Mouse (Mus musculus) midbrain, embryonic 13.5 days (tissue): ENCODE results near the gene Nap1l1. TPM values are rescaled to one million over a fixed set of nuclear protein-coding genes. Genes with fewer than 3 reads are reported as not detected.

Experiments
- ATAC-seq: fragments of 200-750 bp; cut with Nextera tagmentation; 2 replicates; pipeline ENCODE4 v1.8.0; 2017; ENCODE audit warnings: mild to moderate bottlenecking, moderate TSS enrichment, moderate library complexity
- H3K27ac ChIP-seq: fragments of 300-500 bp; sonication (generic); 2 replicates; pipeline ENCODE4 v1.5.1; 2015; ENCODE audit warnings: inconsistent platforms, mild to moderate bottlenecking, moderate library complexity
- H3K27me3 ChIP-seq: fragments of 300-500 bp; sonication (generic); 2 replicates; pipeline ENCODE4 v1.6.1; 2015; ENCODE audit warnings: mild to moderate bottlenecking, inconsistent platforms
- H3K36me3 ChIP-seq: fragments of 300-500 bp; sonication (generic); 2 replicates; pipeline ENCODE4 v1.6.1; 2015; ENCODE audit warnings: mild to moderate bottlenecking, inconsistent platforms
- H3K4me1 ChIP-seq: fragments of 300-500 bp; sonication (generic); replicated peaks from 2 replicates; pipeline ENCODE4 v1.6.1; 2015; ENCODE audit warnings: inconsistent platforms
- H3K4me2 ChIP-seq: fragments of 300-500 bp; sonication (generic); replicated peaks from 2 replicates; pipeline ENCODE4 v1.6.1; 2015; ENCODE audit warnings: moderate library complexity, mild to moderate bottlenecking, inconsistent platforms
- H3K4me3 ChIP-seq: fragments of 300-500 bp; sonication (generic); replicated peaks from 2 replicates; pipeline ENCODE4 v1.5.1; 2015; ENCODE audit warnings: mild to moderate bottlenecking, inconsistent platforms
- H3K9ac ChIP-seq: fragments of 300-500 bp; sonication (generic); replicated peaks from 2 replicates; pipeline ENCODE4 v1.6.1; 2015; ENCODE audit warnings: mild to moderate bottlenecking, inconsistent platforms
- H3K9me3 ChIP-seq: fragments of 300-500 bp; sonication (generic); 2 replicates; pipeline ENCODE4 v1.6.1; 2016; ENCODE audit warnings: mild to moderate bottlenecking, inconsistent platforms
- WGBS: fragments of 180-500 bp; shearing (Covaris S2); methylation state at CpG from one replicate; pipeline ENCODE4 v1.1.7; 2015; 5-methylcytosine and 5-hydroxymethylcytosine counted together
- polyA plus RNA-seq: library from polyadenylated mRNA; unstranded; fragments of >200 nt; fragmentation: Nextera tagmentation; extraction: Ambion mirVana; gene quantifications from 2 replicates; pipeline ENCODE4 v1.2.1, GENCODE M21; 2015

Nap1l1 gene
- polyA plus RNA-seq, 1 experiment from 2014 or later, result 239 TPM

GRCm38 (mm10) chr10:111458088-111458487 lies 14.9 kb upstream of the Nap1l1 start:
- Histone ChIP-seq H3K9me3 (no peaks in the 10 kb centered on the region), H3K4me2 (no peak overlapping the region), H3K27me3 (no peaks in the 10 kb centered on the region), H3K9ac (no peak overlapping the region), H3K4me3 (no peak overlapping the region), H3K27ac (no peak overlapping the region), H3K4me1 (peaks cover 18% of the 10 kb centered on the region), H3K36me3 (no peaks in the 10 kb centered on the region)
- no peak for ATAC-seq
- WGBS, result 67% methylated on average over 7 of the region's 7 CpGs

GRCm38 (mm10) chr10:111459040-111459439 lies 14.0 kb upstream of the Nap1l1 start:
- H3K9me3 ChIP-seq, result no peaks in the 10 kb centered on the region
- H3K27ac ChIP-seq, result no peak overlapping the region
- no peaks in the 10 kb centered on the region for H3K36me3 ChIP-seq
- 67% methylated on average over 9 of the region's 9 CpGs for WGBS
- H3K9ac ChIP-seq, result no peak overlapping the region
- no peaks in the 10 kb centered on the region for H3K27me3 ChIP-seq
- H3K4me3 ChIP-seq, result no peak overlapping the region
- ATAC-seq, result no peak
- no peak overlapping the region for H3K4me2 ChIP-seq
- peaks cover 18% of the 10 kb centered on the region for H3K4me1 ChIP-seq

- no peaks in the 10 kb centered on the region for H3K36me3 ChIP-seq
- H3K4me3 ChIP-seq, result no peak overlapping the region
- H3K9ac ChIP-seq, result no peak overlapping the region
- no peak overlapping the region for H3K4me2 ChIP-seq
- ATAC-seq, result no peak
- H3K4me1 ChIP-seq, result peaks cover 18% of the 10 kb centered on the region
- no peak overlapping the region for H3K27ac ChIP-seq
- no peaks in the 10 kb centered on the region for H3K27me3 ChIP-seq
- peaks cover 4% of the 10 kb centered on the region; the same call in 1 of the 2 replicates for H3K9me3 ChIP-seq
- 90% methylated on average over 3 of the region's 3 CpGs for WGBS
These were observed 13.1 kb upstream of the Nap1l1 start for GRCm38 (mm10) chr10:111459874-111460273.

- Histone ChIP-seq H3K4me2 (no peak overlapping the region), H3K36me3 (no peaks in the 10 kb centered on the region), H3K27ac (no peak overlapping the region), H3K9ac (no peak overlapping the region), H3K4me1 (peaks cover 18% of the 10 kb centered on the region), H3K4me3 (no peak overlapping the region), H3K27me3 (no peaks in the 10 kb centered on the region), H3K9me3 (peaks cover 4% of the 10 kb centered on the region; the same call in 1 of the 2 replicates)
- peak; percentile 70 for ATAC-seq
- WGBS, result 5% methylated on average over 4 of the region's 4 CpGs
These were observed 12.6 kb upstream of the Nap1l1 start for GRCm38 (mm10) chr10:111460381-111460780.

GRCm38 (mm10) chr10:111464833-111465232 lies 8.2 kb upstream of the Nap1l1 start:
- H3K27ac ChIP-seq, result no peak overlapping the region
- H3K4me3 ChIP-seq, result no peak overlapping the region
- no peak for ATAC-seq
- no peak overlapping the region for H3K9ac ChIP-seq
- no peaks in the 10 kb centered on the region for H3K27me3 ChIP-seq
- H3K9me3 ChIP-seq, result peaks cover 4% of the 10 kb centered on the region; the same call in 1 of the 2 replicates
- H3K4me1 ChIP-seq, result peaks cover 7% of the 10 kb centered on the region
- H3K36me3 ChIP-seq, result no peaks in the 10 kb centered on the region
- no peak overlapping the region for H3K4me2 ChIP-seq
- WGBS, result 86% methylated on average over 1 of the region's 1 CpGs

GRCm38 (mm10) chr10:111465409-111465808 lies 7.6 kb upstream of the Nap1l1 start:
- Histone ChIP-seq H3K27me3 (no peaks in the 10 kb centered on the region), H3K9ac (no peak overlapping the region), H3K9me3 (peaks cover 4% of the 10 kb centered on the region; the same call in 1 of the 2 replicates), H3K4me1 (peaks cover 1% of the 10 kb centered on the region; the same call in 1 of the 2 replicates), H3K4me2 (no peak overlapping the region), H3K36me3 (no peaks in the 10 kb centered on the region), H3K4me3 (no peak overlapping the region), H3K27ac (no peak overlapping the region)
- 46% methylated on average over 2 of the region's 2 CpGs for WGBS
- ATAC-seq, result no peak

- no peak overlapping the region for H3K27ac ChIP-seq
- no peak for ATAC-seq
- H3K9ac ChIP-seq, result no peak overlapping the region
- H3K36me3 ChIP-seq, result no peaks in the 10 kb centered on the region
- peaks cover 30% of the 10 kb centered on the region for H3K4me1 ChIP-seq
- H3K4me3 ChIP-seq, result no peak overlapping the region
- 85% methylated on average over 9 of the region's 9 CpGs for WGBS
- H3K9me3 ChIP-seq, result no peaks in the 10 kb centered on the region
- no peak overlapping the region for H3K4me2 ChIP-seq
- no peaks in the 10 kb centered on the region for H3K27me3 ChIP-seq
These were observed 1.9 kb upstream of the Nap1l1 start for GRCm38 (mm10) chr10:111471166-111471565.

GRCm38 (mm10) chr10:111473511-111474371 lies 718 bp downstream of the Nap1l1 start:
- WGBS, result under 1% methylated on average over 54 of the region's 58 CpGs

GRCm38 (mm10) chr10:111476301-111476700 lies 3.3 kb downstream of the Nap1l1 start:
- peaks cover 55% of the 10 kb centered on the region for H3K4me1 ChIP-seq
- H3K4me2 ChIP-seq, result peak overlapping the region; percentile 40
- no peaks in the 10 kb centered on the region for H3K9me3 ChIP-seq
- no peaks in the 10 kb centered on the region for H3K27me3 ChIP-seq
- H3K27ac ChIP-seq, result no peak overlapping the region
- WGBS, result 40% methylated on average over 4 of the region's 4 CpGs
- no peaks in the 10 kb centered on the region for H3K36me3 ChIP-seq
- 0 out of 2 replicates have a peak overlapping the region, but pooled peaks have one; percentile 29 for H3K9ac ChIP-seq
- no peak for ATAC-seq
- peak overlapping the region; percentile 15 for H3K4me3 ChIP-seq

More at GRCm38 (mm10) chr10:111473511-111474371, 718 bp downstream of the Nap1l1 start:
- no peaks in the 10 kb centered on the region for H3K36me3 ChIP-seq
- peak overlapping the region; percentile 99 for H3K27ac ChIP-seq
- peak overlapping the region; percentile 72 for H3K4me2 ChIP-seq
- peaks cover 45% of the 10 kb centered on the region for H3K4me1 ChIP-seq
- peak; percentile 77 for ATAC-seq
- peak overlapping the region; percentile 70 for H3K4me3 ChIP-seq
- H3K27me3 ChIP-seq, result no peaks in the 10 kb centered on the region
- H3K9me3 ChIP-seq, result no peaks in the 10 kb centered on the region
- H3K9ac ChIP-seq, result peak overlapping the region; percentile 94

GRCm38 (mm10) chr10:111476989-111477510 lies 4.0 kb downstream of the Nap1l1 start:
- Histone ChIP-seq H3K27me3 (no peaks in the 10 kb centered on the region), H3K4me3 (no peak overlapping the region), H3K9me3 (no peaks in the 10 kb centered on the region), H3K27ac (no peak overlapping the region), H3K36me3 (peaks cover 7% of the 10 kb centered on the region), H3K4me1 (peaks cover 52% of the 10 kb centered on the region), H3K4me2 (peak overlapping the region; percentile 40; the same call in 1 of the 2 replicates), H3K9ac (no peak overlapping the region)
- ATAC-seq, result no peak
- 89% methylated on average over 6 of the region's 6 CpGs for WGBS

- no peak overlapping the region for H3K4me2 ChIP-seq
- no peaks in the 10 kb centered on the region for H3K9me3 ChIP-seq
- H3K36me3 ChIP-seq, result peaks cover 21% of the 10 kb centered on the region
- ATAC-seq, result no peak
- H3K4me1 ChIP-seq, result peaks cover 41% of the 10 kb centered on the region
- H3K9ac ChIP-seq, result no peak overlapping the region
- H3K4me3 ChIP-seq, result no peak overlapping the region
- 77% methylated on average over 5 of the region's 5 CpGs for WGBS
- H3K27ac ChIP-seq, result no peak overlapping the region
- no peaks in the 10 kb centered on the region for H3K27me3 ChIP-seq
These were observed 6.6 kb downstream of the Nap1l1 start for GRCm38 (mm10) chr10:111479599-111479998.

GRCm38 (mm10) chr10:111482654-111483053 lies 9.6 kb downstream of the Nap1l1 start:
- Histone ChIP-seq H3K27me3 (no peaks in the 10 kb centered on the region), H3K27ac (no peak overlapping the region), H3K9me3 (no peaks in the 10 kb centered on the region), H3K4me1 (peaks cover 13% of the 10 kb centered on the region), H3K4me3 (no peak overlapping the region), H3K36me3 (peaks cover 40% of the 10 kb centered on the region), H3K9ac (no peak overlapping the region), H3K4me2 (no peak overlapping the region)
- ATAC-seq, result no peak
- WGBS, result 95% methylated on average over 2 of the region's 2 CpGs
